Mouse (Mus musculus) heart, postnatal 0 days (tissue): ENCODE data around the gene Krtap11-1. TPM values are rescaled to one million over a fixed set of nuclear protein-coding genes. Genes with fewer than 3 reads are reported as not detected.

ENCODE experiments used
- ATAC-seq: fragments of 200-750 bp; cut with Nextera tagmentation; 2 replicates; pipeline ENCODE4 v1.8.0; 2017; ENCODE audit warnings: low read depth, moderate number of reproducible peaks, moderate library complexity; ENCODE audit not compliant: insufficient read depth
- DNase-seq: peaks from one replicate; pipeline ENCODE4 v3.0.0-alpha.2; 2016; ENCODE audit warnings: low spot score
- H3K27ac ChIP-seq: fragments of 300-500 bp; sonication (generic); 2 replicates; pipeline ENCODE4 v1.5.1; 2014; ENCODE audit warnings: low read depth, mild to moderate bottlenecking
- H3K27me3 ChIP-seq: fragments of 300-500 bp; sonication (generic); 2 replicates; pipeline ENCODE4 v1.6.1; 2014; ENCODE audit warnings: low read length, mixed read lengths; ENCODE audit not compliant: control insufficient read depth, insufficient read depth
- H3K36me3 ChIP-seq: fragments of 300-500 bp; sonication (generic); replicated peaks from 2 replicates; pipeline ENCODE4 v1.6.1; 2014; ENCODE audit warnings: low read length, mixed read lengths; ENCODE audit not compliant: control insufficient read depth, insufficient read depth
- H3K4me1 ChIP-seq: fragments of 300-500 bp; sonication (generic); 2 replicates; pipeline ENCODE4 v1.6.1; 2014; ENCODE audit warnings: antibody characterized with exemption; ENCODE audit not compliant: control insufficient read depth, insufficient read depth
- H3K4me2 ChIP-seq: fragments of 300-500 bp; sonication (generic); 2 replicates; pipeline ENCODE4 v1.6.1; 2014; ENCODE audit warnings: low read depth, mild to moderate bottlenecking, low read length, moderate library complexity
- H3K4me3 ChIP-seq: fragments of 300-500 bp; sonication (generic); 2 replicates; pipeline ENCODE4 v1.5.1; 2014; ENCODE audit warnings: low read depth, low read length
- H3K9ac ChIP-seq: fragments of 300-500 bp; sonication (generic); replicated peaks from 2 replicates; pipeline ENCODE4 v1.6.1; 2014; ENCODE audit warnings: low read depth, low read length, mixed read lengths
- H3K9me3 ChIP-seq: fragments of 300-500 bp; sonication (generic); replicated peaks from 2 replicates; pipeline ENCODE4 v1.6.1; 2016; ENCODE audit warnings: low read length; ENCODE audit not compliant: control insufficient read depth
- CTCF ChIP-seq: IDR thresholded peaks from 2 replicates; pipeline ENCODE4 v1.5.1; 2016; ENCODE audit warnings: antibody characterized with exemption, control low read depth, low read depth
- EP300 ChIP-seq: IDR thresholded peaks from 2 replicates; pipeline ENCODE4 v1.6.1; 2016; ENCODE audit warnings: antibody characterized with exemption, low read depth
- WGBS: fragments of 180-500 bp; shearing (Covaris S2); extraction: QIAGEN DNeasy Blood & Tissue Kit; methylation state at CpG from one replicate; pipeline ENCODE4 v1.1.7; 2014; 5-methylcytosine and 5-hydroxymethylcytosine counted together
- polyA plus RNA-seq: library from polyadenylated mRNA; unstranded; fragments of >200 nt; fragmentation: Nextera tagmentation; extraction: Ambion mirVana; gene quantifications from 2 replicates; pipeline ENCODE4 v1.2.1, GENCODE M21; 2015
- total RNA-seq: library from RNA; depleted of rRNA; stranded (reverse); fragments of >200 nt; gene quantifications from 2 replicates; pipeline ENCODE4 v1.2.3, GENCODE M21; 2014; ENCODE audit warnings: low replicate concordance; rRNA removed

Krtap11-1 gene
- total and polyA plus RNA-seq, 2 experiments from 2014 or later = not detected

DNA sequence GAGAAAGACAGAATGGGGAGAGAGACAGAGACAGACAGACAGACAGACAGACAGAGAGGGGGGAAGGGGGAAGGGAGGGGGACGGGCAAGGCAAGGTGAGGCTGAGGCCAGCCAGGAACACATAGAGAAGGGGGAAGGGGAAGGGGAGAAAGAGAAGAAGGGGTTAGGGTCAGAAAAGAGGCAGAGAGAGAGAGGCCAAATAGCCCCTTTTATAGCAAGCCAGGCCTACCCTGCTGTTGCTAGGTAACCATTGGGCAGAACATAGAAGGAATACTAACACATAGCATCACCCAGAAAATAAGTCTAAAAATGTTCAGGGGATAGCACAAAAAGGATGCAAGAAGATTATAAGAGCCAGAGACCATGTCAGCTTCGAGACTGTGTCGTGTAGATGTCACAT, 42.6 kb downstream of the Krtap11-1 start:
- H3K4me3 ChIP-seq = no peak overlapping the region
- H3K4me1 ChIP-seq = no peaks in the 10 kb centered on the region
- H3K27ac ChIP-seq = no peak overlapping the region
- no peak overlapping the region for H3K4me2 ChIP-seq
- WGBS = 86% methylated on average over 3 of the region's 3 CpGs
- ATAC-seq (no peak), DNase-seq (no peak)
- H3K36me3 ChIP-seq = no peaks in the 10 kb centered on the region
- TF ChIP-seq EP300 (no peak), CTCF (no peak)
- H3K27me3 ChIP-seq = no peaks in the 10 kb centered on the region
- no peaks in the 10 kb centered on the region for H3K9me3 ChIP-seq
- H3K9ac ChIP-seq = no peak overlapping the region

DNA sequence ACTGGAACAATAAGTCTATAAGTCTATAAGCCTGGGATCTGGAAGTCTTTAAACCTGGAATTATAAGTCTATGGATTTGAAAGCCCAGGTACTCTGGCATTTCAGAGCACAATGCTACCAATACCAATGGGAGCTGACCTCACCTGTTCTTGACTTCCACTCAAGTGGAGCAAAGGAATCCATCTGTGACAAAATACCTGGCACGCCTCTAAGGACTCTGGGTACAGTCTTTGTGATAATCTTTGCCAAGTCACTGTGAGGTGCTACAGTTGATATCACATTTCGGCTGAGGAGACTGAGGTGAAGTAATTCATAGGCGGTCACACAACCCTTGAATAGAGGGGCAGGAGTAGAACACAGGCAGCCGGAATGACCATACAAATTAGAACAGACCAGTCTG, 50.0 kb downstream of the Krtap11-1 start:
- H3K4me2 ChIP-seq = no peak overlapping the region
- WGBS = 88% methylated on average over 4 of the region's 4 CpGs
- no peak overlapping the region for H3K9ac ChIP-seq
- no peak overlapping the region for H3K4me3 ChIP-seq
- DNase-seq = no peak
- no peaks in the 10 kb centered on the region for H3K4me1 ChIP-seq
- no peaks in the 10 kb centered on the region for H3K36me3 ChIP-seq
- H3K27ac ChIP-seq = no peak overlapping the region
- H3K27me3 ChIP-seq = no peaks in the 10 kb centered on the region
- TF ChIP-seq EP300 (no peak), CTCF (no peak)
- H3K9me3 ChIP-seq = no peaks in the 10 kb centered on the region
- ATAC-seq = no peak

DNA sequence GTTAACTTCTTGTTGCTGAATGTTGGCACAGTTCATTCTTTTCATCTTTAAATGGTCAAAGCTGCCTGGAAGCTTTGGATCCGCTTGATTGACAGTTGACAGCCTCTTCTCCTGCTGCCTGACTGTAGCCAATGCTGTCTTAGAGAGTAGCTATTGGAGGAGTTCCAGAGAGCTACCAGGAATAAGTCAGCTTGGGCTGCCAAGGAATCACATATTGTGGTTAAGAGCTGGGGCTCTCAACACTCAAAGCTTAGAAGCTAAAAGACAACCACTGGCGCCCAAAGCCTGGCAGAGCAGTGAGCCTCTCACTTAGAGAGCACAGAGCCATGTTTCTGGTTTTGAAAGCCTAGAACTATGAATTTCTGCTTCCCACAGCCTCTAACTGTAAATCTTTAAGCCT, 50.4 kb downstream of the Krtap11-1 start:
- no peak overlapping the region for H3K9ac ChIP-seq
- H3K9me3 ChIP-seq = no peaks in the 10 kb centered on the region
- ATAC-seq = no peak; the same call in 1 of the 2 replicates
- no peak overlapping the region for H3K4me2 ChIP-seq
- no peaks in the 10 kb centered on the region for H3K27me3 ChIP-seq
- WGBS = 63% methylated on average over 2 of the region's 2 CpGs
- TF ChIP-seq CTCF = no peak
- no peak for TF ChIP-seq EP300
- H3K4me1 ChIP-seq = no peaks in the 10 kb centered on the region
- H3K27ac ChIP-seq = no peak overlapping the region
- DNase-seq = no peak
- no peaks in the 10 kb centered on the region for H3K36me3 ChIP-seq
- no peak overlapping the region for H3K4me3 ChIP-seq

Other genes starting within 250 kb of the Krtap11-1 start
- not detected in 2 replicates for gene Krtap21-1, start 167.3 kb downstream of the Krtap11-1 start, total RNA-seq
- gene Krtap21-1, start 167.3 kb downstream of the Krtap11-1 start, polyA plus RNA-seq = not detected in 2 replicates
- gene Krtap6-2, start 151.1 kb downstream of the Krtap11-1 start, total RNA-seq = not detected in 2 replicates
- gene Krtap6-2, start 151.1 kb downstream of the Krtap11-1 start, polyA plus RNA-seq = not detected in 2 replicates
- not detected in 2 replicates for gene Krtap8-1, start 83.2 kb downstream of the Krtap11-1 start, total RNA-seq
- not detected in 2 replicates for gene Krtap8-1, start 83.2 kb downstream of the Krtap11-1 start, polyA plus RNA-seq
- gene Krtap7-1, start 62.9 kb downstream of the Krtap11-1 start, total RNA-seq = not detected in 2 replicates
- not detected in 2 replicates for gene Krtap7-1, start 62.9 kb downstream of the Krtap11-1 start, polyA plus RNA-seq